Mouse (Mus musculus) gastrocnemius, adult 18-20 months (tissue): Measurements from ENCODE around the gene Ugt1a7c. TPM values are rescaled to one million over a fixed set of nuclear protein-coding genes. Genes with fewer than 3 reads are reported as not detected.
"Not testable (repeated sequence)": the region's sequence is repeated elsewhere in the genome, so short reads cannot be mapped to it uniquely, and the experiment has no call there.

Experiments
- DNase-seq: peaks from one replicate; pipeline ENCODE4 v3.0.0; 2021; ENCODE audit warnings: low spot score
- total RNA-seq, 2 experiments: library from RNA; stranded (reverse); gene quantifications; 2 replicates each; pipeline ENCODE4 v1.2.3; 2021

Gene Ugt1a7c
- total RNA-seq, 2 experiments from 2014 or later, result 0.31 to 0.37 TPM

DNA sequence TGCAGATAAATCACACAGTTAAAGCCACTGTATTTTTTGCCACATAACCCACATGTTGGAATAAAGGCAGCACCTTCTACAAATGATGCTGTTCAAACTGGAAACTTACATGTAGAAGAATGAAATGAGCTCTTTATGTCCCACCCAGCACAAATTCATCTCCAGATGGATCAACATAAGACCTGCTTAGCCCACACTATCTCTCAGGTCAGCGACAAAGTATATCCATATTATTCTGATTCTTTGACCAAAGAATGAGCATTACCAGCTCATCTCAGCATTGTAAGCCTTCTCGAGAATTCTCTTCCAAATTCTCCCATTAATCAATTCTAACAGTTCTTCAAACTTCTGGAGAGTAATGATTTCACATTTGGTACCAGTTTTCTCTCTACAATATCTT lies 127.4 kb downstream of the Ugt1a7c start:
- DNase-seq, result no peak

- DNase-seq, result peak; percentile 7
Observed at GRCm38 (mm10) chr1:88223011-88223515, 128.2 kb downstream of the Ugt1a7c start.

DNA sequence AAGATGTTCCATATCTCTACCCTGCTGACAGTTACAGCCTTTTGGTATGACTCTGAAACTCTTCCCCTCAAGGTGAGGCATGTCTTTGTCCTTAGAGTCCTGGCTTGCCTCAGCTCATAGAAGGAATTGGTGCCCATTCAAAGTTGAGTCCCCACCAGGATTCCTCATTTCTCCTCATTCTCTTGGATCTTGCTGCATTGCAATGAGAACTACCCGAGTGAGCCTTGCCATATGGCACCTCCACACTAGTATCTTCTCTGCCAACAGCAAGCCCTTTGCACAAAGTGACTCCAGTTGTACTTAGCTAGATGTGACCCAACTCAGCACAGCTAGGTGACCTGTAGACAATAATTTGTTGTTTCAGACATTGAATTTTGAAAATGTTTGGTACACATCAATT lies 128.7 kb downstream of the Ugt1a7c start:
- DNase-seq, result peak; percentile 13

DNA sequence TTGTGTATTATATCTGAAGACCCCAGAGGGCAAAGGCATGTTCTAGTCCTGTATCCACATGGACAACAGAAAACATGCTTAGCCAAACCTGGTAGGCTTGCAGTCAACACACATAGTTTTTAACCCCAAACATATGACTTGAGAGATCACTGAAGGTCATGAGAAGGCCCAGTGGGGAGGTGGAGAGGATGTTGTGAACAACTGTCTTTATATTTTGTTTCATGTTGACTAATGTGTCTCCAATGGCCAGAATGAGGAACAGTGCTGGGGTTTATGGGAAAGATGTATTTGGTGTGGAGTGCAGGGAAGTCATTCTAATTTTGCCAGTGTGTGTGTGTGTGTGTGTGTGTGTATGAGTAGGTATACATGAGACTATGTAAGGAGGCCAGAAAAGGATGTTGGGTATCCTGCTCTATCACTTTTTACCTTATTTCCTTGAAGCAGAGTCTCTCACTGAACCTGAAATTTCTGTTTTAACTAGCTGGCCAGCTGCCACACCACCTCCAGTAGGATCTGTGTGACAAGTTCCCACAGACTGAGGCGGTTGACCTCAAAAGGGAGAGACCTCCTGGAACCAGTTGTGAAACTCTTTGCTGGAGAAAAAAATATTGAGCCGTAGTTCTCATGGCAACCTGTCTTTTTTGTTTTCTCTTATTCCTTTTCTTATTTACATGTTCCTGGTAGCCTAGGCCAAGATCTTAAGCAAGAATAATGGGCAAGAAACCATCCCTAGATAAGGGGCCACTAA lies 129.3 kb downstream of the Ugt1a7c start:
- peak; percentile 23 for DNase-seq

DNA sequence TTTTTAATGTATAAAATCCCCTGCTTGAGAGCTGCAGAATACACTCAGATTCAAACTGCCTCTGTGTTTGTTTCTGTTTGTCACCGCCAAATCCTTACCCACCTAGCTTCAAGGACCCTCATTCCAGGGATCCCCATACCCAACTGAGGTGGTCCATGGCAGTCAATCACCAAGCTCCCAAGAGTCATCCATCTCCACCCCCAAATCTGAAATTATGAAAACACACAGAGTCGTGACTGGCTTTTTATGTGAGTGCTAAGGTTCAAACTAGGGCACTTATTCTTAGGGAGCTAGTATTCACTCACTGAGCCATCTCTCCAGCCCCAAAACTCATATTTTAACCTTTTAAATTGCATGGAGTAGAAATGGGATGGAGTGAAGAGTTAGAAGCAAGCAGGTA lies 130.4 kb downstream of the Ugt1a7c start:
- DNase-seq, result not testable (repeated sequence)

GRCm38 (mm10) chr1:88225741-88226140 lies 130.9 kb downstream of the Ugt1a7c start:
- DNase-seq, result peak; percentile 4

DNA sequence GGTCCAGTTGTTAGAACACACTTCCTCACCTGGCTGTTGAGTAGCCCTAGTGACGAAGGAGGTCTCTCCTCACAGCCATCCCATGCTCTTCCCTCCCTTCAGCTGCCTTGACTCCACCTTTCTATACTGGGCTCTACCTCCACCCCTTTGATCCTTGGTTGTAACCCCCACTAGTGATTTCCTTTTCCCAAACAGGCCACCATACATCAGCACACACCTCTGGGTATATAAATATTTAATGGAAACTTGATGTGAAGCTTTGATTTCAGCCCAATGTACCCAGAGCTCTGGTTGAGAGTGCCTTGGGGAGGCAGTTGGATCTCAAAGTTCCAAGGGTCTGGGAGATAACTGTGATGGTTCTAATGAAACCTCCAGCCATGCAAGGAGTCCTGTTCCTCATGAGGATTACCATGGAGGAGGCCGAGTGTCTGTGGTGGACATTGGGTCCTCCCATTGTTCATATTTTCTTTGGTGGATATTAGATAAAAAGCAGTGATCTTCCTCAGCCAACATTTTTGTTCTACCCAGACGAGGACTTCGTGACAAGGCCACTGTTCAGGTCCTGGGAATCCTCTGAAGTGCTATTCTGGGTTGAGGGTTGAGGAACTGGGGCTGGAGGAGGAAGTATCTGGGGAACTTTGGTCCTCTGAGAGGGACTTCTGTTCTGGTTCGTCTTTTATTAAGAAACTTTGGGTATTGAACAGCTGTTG lies 132.0 kb downstream of the Ugt1a7c start, which contains the start of gene Mroh2a:
Gene Mroh2a (plus strand): TSS at position 317 of the 710 bp plus-strand sequence.
- peak; percentile 1 for DNase-seq

GRCm38 (mm10) chr1:88227482-88227881 lies 132.6 kb downstream of the Ugt1a7c start:
- no peak for DNase-seq

DNA sequence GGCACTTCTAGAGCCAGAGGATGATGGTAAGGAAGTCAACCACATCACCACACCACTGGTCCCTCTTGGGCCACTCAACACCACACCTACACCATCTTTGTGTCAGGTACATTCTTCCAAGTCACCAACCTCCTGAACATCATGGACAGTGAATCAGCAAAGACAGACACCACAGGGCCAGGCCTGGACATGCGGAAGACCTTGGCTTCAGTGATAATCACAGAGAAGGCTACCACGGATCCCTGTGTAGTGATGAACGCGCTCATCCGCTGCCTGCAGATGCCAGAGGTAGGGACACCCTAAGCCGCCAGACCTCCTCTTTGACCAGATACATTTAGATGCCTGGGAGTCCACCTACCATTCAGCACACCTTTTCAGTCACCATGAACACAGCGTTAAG lies 133.3 kb downstream of the Ugt1a7c start:
- no peak for DNase-seq

GRCm38 (mm10) chr1:88229566-88229965 lies 134.7 kb downstream of the Ugt1a7c start:
- DNase-seq, result no peak

DNA sequence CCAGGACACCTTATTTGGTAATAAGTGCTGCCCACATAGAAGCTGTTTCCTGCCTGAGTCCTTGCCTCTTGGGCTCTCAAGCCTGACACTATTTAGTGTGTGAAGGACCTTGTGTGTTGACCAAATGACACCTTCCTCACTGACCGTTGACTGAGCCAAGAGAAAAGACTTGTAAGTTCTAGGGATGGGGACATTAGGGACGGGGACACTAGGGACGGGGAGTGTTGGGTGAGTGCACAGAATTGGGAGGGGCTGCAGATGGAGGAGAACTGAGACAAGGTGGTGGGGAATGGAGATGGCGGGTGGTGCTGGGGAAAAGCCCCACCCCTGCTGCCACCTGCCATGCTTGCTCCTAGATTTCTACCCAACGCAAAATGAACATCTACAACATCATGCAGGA lies 135.1 kb downstream of the Ugt1a7c start:
- DNase-seq, result no peak

GRCm38 (mm10) chr1:88230421-88230820 lies 135.6 kb downstream of the Ugt1a7c start:
- no peak for DNase-seq

DNA sequence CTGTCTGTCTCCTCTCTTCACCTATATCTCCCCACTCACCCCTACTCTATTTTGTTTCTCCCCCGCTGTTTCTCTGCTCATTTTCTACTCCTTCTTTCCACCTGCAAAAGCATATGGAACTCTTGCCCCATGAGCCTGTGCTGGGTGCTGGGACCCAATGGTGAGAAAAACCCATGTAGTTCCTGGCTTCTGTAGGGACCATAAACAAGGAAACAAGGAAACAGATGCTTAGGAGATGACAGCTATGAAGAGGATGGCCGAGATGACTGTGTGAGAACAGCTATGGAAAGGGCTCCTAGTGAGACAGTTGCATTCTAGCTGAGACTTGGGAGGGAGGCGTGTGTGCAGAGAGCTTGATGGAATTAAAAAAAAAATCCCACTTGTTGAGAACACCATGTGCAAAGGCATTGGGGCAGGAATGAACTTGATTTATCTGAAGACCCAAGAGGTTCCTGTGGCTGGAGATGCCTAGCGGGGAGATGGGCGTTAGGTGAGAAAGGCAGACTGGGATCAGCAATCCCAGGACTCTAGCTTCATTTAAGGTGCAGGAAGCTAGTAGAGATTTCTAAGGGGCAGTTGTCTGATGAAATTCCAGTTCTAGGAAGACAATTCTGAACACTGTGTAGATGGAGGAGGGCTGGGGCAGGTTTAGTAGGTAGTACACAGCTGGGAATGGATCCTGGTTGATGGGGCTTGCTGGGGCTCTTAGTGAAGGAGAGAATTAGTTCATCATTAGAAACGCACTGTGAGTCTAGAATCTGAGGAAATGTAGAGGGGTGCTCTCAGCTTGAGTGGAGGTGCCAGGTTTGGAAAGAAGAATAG lies 136.3 kb downstream of the Ugt1a7c start:
- DNase-seq, result no peak

GRCm38 (mm10) chr1:88231803-88232499 lies 137.1 kb downstream of the Ugt1a7c start:
- DNase-seq, result no peak

- no peak for DNase-seq
Observed at GRCm38 (mm10) chr1:88232664-88233380, 138.0 kb downstream of the Ugt1a7c start.

GRCm38 (mm10) chr1:88233421-88234247 lies 138.8 kb downstream of the Ugt1a7c start:
- DNase-seq, result no peak

- no peak for DNase-seq
Observed at GRCm38 (mm10) chr1:88234248-88234610, 139.4 kb downstream of the Ugt1a7c start.

- DNase-seq, result no peak
Observed at GRCm38 (mm10) chr1:88234646-88235045, 139.8 kb downstream of the Ugt1a7c start.

- no peak for DNase-seq
Observed at GRCm38 (mm10) chr1:88235046-88235893, 140.4 kb downstream of the Ugt1a7c start.
